Mouse (Mus musculus): ENCODE data around the gene Pnrc2. TPM values are rescaled to one million over a fixed set of nuclear protein-coding genes. Genes with fewer than 3 reads are reported as not detected.

The Pnrc2 gene
- polyA plus RNA-seq (2021): 105 TPM

- ATAC-seq (peak; percentile 90), DNase-seq (ENCODE audit: low read depth, low spot score) (peak; percentile 68)
- in situ Hi-C loops (cut with MboI; ENCODE audit: low pct_unique_long_range_greater_than_20kb): loop anchor here (10.0 kb wide), 1 partner anchor 189 kb away; the partner anchor contains the start of gene Ifnlr1
- CTCF ChIA-PET: interaction anchor here (1.1 kb wide), 1 partner anchor 10 kb away, joined by 3 read pairs; no protein-coding TSS in a partner anchor
- POLR2A ChIA-PET: interaction anchor here (0.6 kb wide), 2 partner anchors 305 to 718 kb away, joined by 3 to 4 read pairs; no protein-coding TSS in a partner anchor
- no peak for TF ChIP-seq CTCF (IDR thresholded peaks at IDR 0.05)
- H3K27me3 ChIP-seq: no peaks in the 10 kb centered on the region
Observed at GRCm38 (mm10) chr4:135873526-135874202, at the start of gene Pnrc2. TSS of gene Pnrc2 (minus strand) at chr4:135873850.

GRCm38 (mm10) chr4:135922190-135922589 is 48.5 kb upstream of the Pnrc2 start:
- ATAC-seq: no peak
- no peaks in the 10 kb centered on the region for H3K27me3 ChIP-seq
- in situ Hi-C loops (cut with MboI; ENCODE audit: low pct_unique_long_range_greater_than_20kb): loop anchor here (25.0 kb wide), 1 partner anchor 410 kb away; no protein-coding TSS in a partner anchor
- TF ChIP-seq CTCF (IDR thresholded peaks at IDR 0.05): no peak
- DNase-seq (ENCODE audit: low read depth, low spot score): no peak
- ChIA-PET CTCF (no interaction called here), POLR2A (no interaction called here)

- in situ Hi-C loops (cut with MboI; ENCODE audit: low pct_unique_long_range_greater_than_20kb): loop anchor here (25.0 kb wide), 1 partner anchor 409 kb away; no protein-coding TSS in a partner anchor
- ATAC-seq (peak; percentile 36), DNase-seq (ENCODE audit: low read depth, low spot score) (no peak)
- TF ChIP-seq CTCF (IDR thresholded peaks at IDR 0.05): no peak
- ChIA-PET POLR2A (no interaction called here), CTCF (interaction anchor here (0.8 to 2.0 kb wide), 9 partner anchors 11 to 221 kb away, joined by 3 to 8 read pairs (median 4); no protein-coding TSS in a partner anchor)
- H3K27me3 ChIP-seq: no peaks in the 10 kb centered on the region
Observed at GRCm38 (mm10) chr4:135921257-135922120, 47.8 kb upstream of the Pnrc2 start.

GRCm38 (mm10) chr4:135920304-135921241 is 46.9 kb upstream of the Pnrc2 start, which contains the start of gene Fuca1:
TSS of gene Fuca1 (plus strand) at chr4:135920735.
- no peaks in the 10 kb centered on the region for H3K27me3 ChIP-seq
- peak; percentile 47 for DNase-seq (ENCODE audit: low read depth, low spot score)
- ATAC-seq: peak; percentile 57
- TF ChIP-seq CTCF (IDR thresholded peaks at IDR 0.05): peak; percentile 85
- in situ Hi-C loops (cut with MboI; ENCODE audit: low pct_unique_long_range_greater_than_20kb): loop anchor here (25.0 kb wide), 1 partner anchor 408 kb away; no protein-coding TSS in a partner anchor
- CTCF ChIA-PET: interaction anchor here (0.6 to 2.0 kb wide), 12 partner anchors 10 to 220 kb away, joined by 3 to 8 read pairs (median 4); no protein-coding TSS in a partner anchor
- POLR2A ChIA-PET: no interaction called here

- no peak for ATAC-seq
Observed at GRCm38 (mm10) chr4:135919280-135919639, 45.6 kb upstream of the Pnrc2 start.

GRCm38 (mm10) chr4:135918635-135919279 is 45.1 kb upstream of the Pnrc2 start:
- no peak for DNase-seq (ENCODE audit: low read depth, low spot score)
- no peak for ATAC-seq
- ChIA-PET POLR2A (no interaction called here), CTCF (no interaction called here)
- H3K27me3 ChIP-seq: no peaks in the 10 kb centered on the region
- TF ChIP-seq CTCF (IDR thresholded peaks at IDR 0.05): no peak
- in situ Hi-C loops (cut with MboI; ENCODE audit: low pct_unique_long_range_greater_than_20kb): loop anchor here (25.0 kb wide), 1 partner anchor 406 kb away; no protein-coding TSS in a partner anchor

More at GRCm38 (mm10) chr4:135919280-135919639, 45.6 kb upstream of the Pnrc2 start:
- CTCF ChIA-PET: interaction anchor here (0.9 to 2.0 kb wide), 6 partner anchors 8 to 118 kb away, joined by 3 to 8 read pairs (median 4); no protein-coding TSS in a partner anchor
- DNase-seq (ENCODE audit: low read depth, low spot score): no peak
- POLR2A ChIA-PET: no interaction called here
- in situ Hi-C loops (cut with MboI; ENCODE audit: low pct_unique_long_range_greater_than_20kb): loop anchor here (25.0 kb wide), 1 partner anchor 407 kb away; no protein-coding TSS in a partner anchor
- TF ChIP-seq CTCF (IDR thresholded peaks at IDR 0.05): no peak
- no peaks in the 10 kb centered on the region for H3K27me3 ChIP-seq

- H3K27me3 ChIP-seq: no peaks in the 10 kb centered on the region
- ChIA-PET CTCF (no interaction called here), POLR2A (no interaction called here)
- ATAC-seq (no peak), DNase-seq (ENCODE audit: low read depth, low spot score) (no peak)
- no peak for TF ChIP-seq CTCF (IDR thresholded peaks at IDR 0.05)
- in situ Hi-C loops (cut with MboI; ENCODE audit: low pct_unique_long_range_greater_than_20kb): loop anchor here (25.0 kb wide), 1 partner anchor 401 kb away; no protein-coding TSS in a partner anchor
Observed at GRCm38 (mm10) chr4:135913433-135913832, 39.8 kb upstream of the Pnrc2 start.

- no peak for DNase-seq (ENCODE audit: low read depth, low spot score)
- ChIA-PET POLR2A (no interaction called here), CTCF (no interaction called here)
- ATAC-seq: no peak
- TF ChIP-seq CTCF (IDR thresholded peaks at IDR 0.05): no peak
- H3K27me3 ChIP-seq: no peaks in the 10 kb centered on the region
- in situ Hi-C loops (cut with MboI; ENCODE audit: low pct_unique_long_range_greater_than_20kb): loop anchor here (25.0 kb wide), 1 partner anchor 401 kb away; no protein-coding TSS in a partner anchor
Observed at GRCm38 (mm10) chr4:135912835-135913234, 39.2 kb upstream of the Pnrc2 start.

GRCm38 (mm10) chr4:135912164-135912563 is 38.5 kb upstream of the Pnrc2 start:
- no peak for TF ChIP-seq CTCF (IDR thresholded peaks at IDR 0.05)
- H3K27me3 ChIP-seq: no peaks in the 10 kb centered on the region
- ATAC-seq: no peak
- ChIA-PET CTCF (no interaction called here), POLR2A (no interaction called here)
- no peak for DNase-seq (ENCODE audit: low read depth, low spot score)
- in situ Hi-C loops (cut with MboI; ENCODE audit: low pct_unique_long_range_greater_than_20kb): loop anchor here (25.0 kb wide), 1 partner anchor 400 kb away; no protein-coding TSS in a partner anchor

Data from Patski (cell line).